Mouse (Mus musculus) embryo, embryonic 9.5 days (tissue): ENCODE measurements around the gene Acrbp.
"Not testable (repeated sequence)": the region's sequence is repeated elsewhere in the genome, so short reads cannot be mapped to it uniquely, and the experiment has no call there.

ENCODE experiments used
- DNase-seq: peaks from one replicate; pipeline ENCODE4 v3.0.0-alpha.2; 2017; ENCODE audit errors: extremely low spot score

Gene Acrbp

DNA sequence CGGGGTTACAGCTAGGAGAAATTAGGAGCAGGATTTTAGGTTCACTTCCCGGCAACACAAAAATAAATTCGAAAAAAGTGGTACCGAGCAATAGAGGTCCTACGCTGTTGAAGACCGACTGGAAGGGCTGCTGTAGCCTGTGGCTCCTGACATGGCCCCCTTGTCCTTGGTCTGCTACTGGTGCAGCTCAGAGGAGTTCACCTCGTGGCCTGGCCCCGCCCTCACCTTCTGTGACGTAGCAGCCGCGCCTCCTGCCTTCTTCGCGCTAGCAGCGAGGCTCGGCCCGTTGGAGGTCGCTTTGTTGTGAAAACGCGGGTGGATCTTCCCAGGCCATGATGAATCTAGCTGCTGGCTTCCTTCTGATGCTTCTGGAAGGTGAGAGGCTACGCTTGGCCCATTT lies at the start of gene Acrbp:
Gene Acrbp (plus strand): TSS at position 12 of the 400 bp plus-strand sequence.
- DNase-seq = peak; percentile 31

DNA sequence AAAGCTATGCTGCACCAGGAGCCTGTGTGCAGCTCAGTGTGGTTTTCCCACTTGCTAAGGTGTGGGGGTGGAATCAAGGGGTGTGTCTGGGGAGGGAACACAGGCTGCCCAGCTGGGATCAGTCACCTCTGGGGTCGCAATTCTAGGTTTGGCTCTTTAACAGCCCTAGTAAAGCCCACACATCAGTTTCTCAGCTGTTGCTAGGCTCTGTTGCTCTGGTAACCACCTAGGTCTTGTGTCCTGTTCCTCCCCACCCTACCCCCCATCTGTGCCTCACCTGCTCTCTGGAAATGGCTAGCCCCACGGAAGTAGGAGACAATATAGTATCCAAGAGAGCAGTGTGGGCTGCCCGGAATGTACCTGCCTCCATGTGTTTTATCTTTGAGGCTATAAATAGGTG lies 45.8 kb upstream of the Acrbp start:
- DNase-seq = no peak

DNA sequence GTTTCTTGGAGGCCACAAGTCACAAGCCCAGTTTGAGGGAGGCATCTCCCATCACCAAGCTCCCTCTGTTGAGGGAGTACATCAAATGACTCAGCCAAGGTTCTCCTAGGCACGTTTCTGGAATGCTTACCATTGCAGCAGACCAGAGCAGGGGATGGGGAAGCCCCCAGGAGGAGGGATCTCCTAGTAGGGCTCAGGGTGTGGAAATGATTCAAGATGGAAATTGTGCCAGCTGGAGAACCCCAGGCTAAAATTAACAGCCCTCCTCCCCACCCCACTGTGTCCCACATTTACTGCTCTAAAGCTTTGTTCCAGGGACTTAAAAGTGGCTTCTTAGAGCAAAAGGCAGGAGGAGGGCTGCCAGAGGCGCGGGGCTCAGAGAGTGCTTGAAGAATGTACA lies 44.4 kb upstream of the Acrbp start:
- DNase-seq = no peak

DNA sequence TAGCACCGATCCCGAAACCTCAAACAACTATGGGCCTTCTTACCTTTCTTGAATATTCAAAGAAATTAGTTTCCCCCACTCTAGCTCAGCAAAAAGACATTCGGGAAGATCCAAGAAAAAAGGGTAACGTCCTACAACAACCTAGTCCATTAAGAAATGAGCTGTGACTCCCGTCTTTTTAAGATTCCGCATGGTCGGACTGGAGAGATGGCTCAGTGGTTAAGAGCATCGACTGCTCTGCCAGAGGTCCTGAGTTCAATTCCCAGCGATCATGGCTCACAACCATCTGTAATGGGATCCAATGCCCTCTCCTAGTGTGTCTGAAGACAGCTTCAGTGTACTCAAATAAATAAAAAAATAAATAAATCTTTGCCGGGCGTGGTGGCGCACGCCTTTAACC lies 41.4 kb upstream of the Acrbp start:
- DNase-seq = no peak

DNA sequence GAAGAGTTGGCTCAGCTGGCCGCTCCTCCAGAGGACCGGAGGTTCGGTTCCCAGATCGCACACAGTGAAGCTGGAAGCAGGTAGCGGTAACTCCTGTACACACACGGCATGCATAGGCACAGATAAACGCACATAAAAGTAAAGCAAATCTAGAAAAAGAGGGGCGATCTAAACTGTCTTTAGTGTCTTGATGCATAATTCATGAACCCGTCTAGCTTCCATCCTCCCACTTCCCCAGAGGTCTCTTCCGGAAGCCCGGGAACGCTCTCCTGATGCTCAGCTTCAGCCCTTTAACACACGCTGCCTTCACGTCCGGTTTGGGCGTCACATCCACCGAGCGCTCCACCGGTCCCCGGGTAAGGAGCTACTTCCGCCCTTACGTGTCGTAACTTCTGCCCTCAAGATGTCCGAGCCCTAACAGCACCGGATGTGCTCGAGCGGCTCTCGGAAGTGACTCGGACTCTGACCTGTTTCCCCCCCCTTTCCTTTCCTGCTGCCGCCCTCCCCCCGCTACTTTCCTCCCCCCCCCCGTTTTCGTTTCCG lies 40.8 kb upstream of the Acrbp start:
- DNase-seq = peak; percentile 97

DNA sequence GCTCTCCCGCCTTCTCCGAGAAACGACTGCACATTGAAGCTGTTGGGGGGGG lies 40.5 kb upstream of the Acrbp start, which contains the start of gene Zfp384:
Gene Zfp384 (plus strand): TSS at position 17 of the 52 bp plus-strand sequence.
- no peak for DNase-seq

DNA sequence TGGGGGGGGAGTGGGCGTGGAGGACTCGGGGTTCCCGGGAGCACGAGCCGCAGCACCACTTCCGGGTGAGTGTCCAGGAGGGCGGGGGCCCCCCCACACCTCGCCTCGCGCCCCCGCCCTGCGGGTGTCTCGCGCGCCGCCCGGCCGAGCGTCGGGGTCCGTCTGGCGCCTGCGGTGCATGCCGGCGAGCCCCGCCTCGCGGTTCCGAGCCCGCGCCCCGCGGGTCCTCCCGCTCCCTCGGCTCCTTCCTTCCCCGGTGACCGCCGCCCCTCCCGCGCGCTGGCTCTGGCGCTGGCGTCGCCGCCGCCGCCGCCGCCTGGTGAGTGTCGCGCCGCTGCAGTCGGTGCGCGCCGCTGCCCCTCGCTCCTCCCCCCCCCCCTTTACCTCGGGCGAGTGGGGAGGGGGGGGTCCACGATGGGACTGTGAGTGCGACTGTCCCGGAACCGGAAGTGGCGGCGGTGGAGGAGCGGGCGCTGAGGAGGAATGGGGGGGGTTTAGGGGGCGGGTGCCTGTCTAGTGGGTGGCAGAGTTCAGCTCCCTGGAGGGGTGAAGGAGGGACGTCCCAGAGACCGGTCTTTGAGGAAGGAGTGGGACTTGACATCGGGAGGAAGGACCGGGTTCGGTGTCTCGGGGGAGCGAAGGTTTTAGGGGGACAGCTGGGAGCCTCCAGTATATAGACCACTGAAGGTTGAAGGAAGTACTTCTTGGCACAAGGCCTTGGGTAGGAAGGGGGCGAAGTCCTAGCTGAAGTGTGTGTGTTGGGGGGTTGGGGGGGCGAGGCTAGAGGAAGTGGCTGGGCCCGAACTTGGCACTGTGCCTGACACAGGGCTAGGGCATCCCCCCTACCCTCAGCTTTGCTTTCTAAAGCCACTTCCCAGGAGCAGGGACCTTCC lies 40.1 kb upstream of the Acrbp start:
- peak; percentile 85 for DNase-seq

DNA sequence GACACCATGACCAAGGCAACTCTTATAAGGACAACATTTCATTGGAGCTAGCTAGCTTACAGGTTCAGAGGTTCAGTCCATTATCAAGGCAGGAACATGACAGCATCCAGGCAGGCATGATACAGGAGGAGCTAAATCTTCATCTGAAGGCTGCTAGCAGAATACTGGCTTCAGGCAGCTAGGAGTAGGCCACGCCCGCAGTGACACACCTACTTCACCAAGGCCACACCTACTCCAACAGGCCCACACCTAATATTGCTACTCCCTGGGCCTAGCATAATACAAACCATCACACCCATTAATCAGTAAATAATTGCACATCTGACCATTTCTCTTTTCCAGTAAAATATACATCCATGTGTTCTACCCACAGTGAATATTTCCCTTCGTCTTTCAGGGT lies 31.8 kb upstream of the Acrbp start:
- no peak for DNase-seq

DNA sequence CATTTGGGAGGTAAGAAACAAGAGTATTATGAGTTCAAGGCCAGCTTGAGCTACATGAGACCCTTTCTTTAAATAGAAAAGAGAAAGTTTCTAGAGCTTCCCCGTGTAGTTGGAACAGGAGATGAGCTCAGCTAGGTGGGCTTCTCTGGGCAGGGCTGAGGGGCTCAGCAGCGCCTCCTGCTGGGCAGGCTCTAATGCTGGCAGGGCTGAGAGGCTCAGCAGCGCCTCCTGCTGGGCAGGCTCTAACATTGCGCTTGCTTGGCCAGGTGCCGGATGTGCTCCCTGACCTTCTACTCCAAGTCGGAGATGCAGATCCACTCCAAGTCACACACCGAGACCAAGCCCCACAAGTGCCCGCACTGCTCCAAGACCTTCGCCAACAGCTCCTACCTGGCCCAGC lies 19.0 kb upstream of the Acrbp start:
- peak; percentile 77 for DNase-seq

DNA sequence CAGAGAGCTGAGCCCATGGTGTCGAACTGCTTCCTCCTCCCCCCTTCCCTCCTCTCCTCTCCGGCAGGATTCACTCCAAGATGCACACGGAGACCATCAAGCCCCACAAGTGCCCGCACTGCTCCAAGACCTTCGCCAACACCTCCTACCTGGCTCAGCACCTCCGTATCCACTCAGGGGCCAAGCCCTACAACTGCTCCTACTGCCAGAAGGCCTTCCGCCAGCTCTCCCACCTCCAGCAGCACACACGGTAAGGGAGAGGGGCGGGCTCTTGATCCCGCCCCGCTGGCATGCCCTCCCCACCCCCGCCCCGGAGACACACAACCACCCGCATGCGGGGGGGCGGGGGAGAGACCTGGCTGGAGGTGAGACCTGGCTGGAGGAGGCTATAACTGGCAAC lies 17.9 kb upstream of the Acrbp start:
- no peak for DNase-seq

DNA sequence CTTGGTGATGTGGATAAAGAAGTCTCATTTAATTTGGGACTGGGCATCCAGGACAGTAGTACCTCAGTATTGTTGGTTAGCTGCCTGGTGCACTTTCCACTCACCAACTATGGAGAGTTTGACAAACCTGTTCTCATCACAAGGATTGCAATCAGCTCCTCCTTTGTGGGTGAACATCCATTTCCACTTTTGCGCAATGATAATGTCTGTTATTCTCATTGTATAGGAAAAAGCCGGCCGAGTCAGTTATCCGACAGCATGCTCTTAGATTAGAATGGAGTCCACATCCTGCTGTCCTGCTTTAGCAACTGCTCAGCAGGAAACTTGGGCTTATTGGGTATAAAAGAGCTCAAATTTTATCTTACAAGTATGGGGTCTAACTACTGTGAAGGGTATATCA lies 10.8 kb upstream of the Acrbp start:
- DNase-seq = peak; percentile 14

DNA sequence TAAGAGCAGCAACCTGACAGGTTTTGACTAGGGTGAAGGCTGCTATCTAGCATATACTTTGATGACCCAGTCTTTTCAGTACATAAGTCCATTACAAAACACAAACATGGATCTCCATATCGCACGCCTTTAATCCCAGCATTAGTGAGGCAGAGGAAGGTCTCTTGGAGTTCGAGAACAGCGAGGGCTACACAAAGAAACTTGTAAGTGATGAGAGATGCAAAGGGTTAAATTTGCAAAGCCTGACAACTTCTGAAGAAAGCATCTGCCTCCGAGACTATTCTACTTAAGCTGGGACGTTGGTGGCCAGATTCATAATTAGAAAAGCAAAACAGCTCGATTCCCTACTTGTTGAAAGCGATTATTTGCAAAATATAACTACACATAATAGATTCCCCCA lies 10.4 kb upstream of the Acrbp start:
- DNase-seq = no peak

DNA sequence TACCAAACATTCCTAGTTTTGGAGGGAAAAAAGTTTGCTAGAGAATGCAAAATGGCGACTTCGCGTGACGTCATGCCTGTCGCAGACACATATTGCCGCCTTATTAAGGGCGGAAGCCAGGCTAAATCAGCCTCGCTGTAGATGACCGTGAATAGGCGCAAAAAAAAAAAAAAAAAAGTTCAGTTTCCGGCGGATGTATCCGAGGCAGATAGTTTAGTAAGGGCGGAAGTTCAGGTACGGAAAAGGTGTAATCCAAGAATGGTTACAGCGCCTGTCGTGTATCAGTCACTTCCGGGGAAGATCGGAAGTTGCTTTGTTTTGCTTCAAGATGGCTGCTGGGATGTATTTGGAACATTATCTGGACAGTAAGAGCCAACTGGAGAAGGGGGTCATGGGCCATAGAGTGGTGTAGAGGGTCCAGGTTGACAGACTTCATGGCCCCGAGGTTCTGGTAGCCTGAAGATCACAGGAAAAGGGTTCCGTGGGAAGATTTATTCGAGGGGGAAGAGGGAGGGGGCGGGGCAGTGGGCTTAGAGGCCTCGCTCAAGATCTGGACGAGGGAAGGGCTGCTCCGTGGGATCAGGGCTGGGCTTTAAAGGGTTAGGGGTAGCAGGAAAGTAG lies 9.8 kb upstream of the Acrbp start, which contains the start of gene Ing4:
Gene Ing4 (plus strand): TSS at position 228 of the 621 bp plus-strand sequence.
- peak; percentile 86 for DNase-seq

DNA sequence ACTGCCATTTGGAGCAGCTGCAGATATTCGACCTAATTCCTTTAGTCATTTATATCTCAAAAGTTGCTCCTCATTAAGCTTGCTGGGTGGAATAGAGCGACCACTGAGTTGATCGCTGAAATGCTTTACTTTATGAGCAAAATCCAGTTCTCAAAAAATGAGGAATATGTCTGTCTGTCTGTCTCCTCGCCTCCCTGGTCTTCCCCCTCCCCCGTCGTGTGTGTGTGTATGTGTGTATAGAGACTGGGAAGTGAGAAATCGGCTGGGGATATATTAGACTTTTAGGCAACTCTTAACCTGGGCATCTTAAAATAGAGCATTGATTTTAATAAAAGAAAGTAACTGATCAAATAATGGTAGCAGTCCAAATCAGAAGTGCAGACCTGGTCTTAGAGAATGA lies 9.3 kb upstream of the Acrbp start:
- no peak for DNase-seq

DNA sequence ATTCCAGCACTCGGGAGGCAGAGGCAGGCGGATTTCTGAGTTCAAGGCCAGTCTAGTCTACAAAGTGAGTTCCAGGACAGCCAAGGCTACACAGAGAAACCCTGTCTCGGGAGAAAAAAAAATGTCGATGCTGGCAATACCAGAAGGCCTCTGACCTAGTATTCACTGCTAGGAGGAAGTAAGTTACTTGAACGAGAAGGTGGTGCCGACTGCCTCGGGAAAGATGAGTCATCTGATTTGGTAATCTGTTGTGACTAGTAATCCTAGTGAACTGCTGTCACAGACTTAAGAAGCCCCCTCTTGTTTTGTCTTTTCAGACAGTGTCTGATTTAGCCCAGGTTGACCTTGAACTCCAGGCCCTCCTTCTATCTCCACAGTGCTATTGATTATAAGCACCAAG lies 8.4 kb upstream of the Acrbp start:
- DNase-seq = no peak

DNA sequence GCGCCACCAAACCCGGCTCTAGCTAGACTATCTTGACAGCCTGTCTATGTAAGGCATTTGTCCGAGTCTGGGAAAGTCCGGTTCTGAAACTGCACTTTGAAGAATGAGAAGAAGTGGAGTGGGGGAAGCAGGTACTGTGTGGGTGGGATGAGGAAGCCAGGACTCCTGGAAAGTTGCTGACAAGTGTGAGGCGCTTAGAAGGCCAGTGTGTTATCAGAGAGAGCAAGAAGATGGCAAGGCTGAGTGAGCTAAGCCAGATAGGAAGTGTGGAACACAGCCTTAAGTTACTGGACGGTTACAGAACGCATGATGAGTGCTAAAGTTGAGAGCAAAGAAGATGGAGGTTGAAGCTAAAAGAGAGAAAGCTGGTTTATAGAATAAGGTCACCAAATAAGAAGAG lies 7.4 kb upstream of the Acrbp start:
- DNase-seq = no peak

DNA sequence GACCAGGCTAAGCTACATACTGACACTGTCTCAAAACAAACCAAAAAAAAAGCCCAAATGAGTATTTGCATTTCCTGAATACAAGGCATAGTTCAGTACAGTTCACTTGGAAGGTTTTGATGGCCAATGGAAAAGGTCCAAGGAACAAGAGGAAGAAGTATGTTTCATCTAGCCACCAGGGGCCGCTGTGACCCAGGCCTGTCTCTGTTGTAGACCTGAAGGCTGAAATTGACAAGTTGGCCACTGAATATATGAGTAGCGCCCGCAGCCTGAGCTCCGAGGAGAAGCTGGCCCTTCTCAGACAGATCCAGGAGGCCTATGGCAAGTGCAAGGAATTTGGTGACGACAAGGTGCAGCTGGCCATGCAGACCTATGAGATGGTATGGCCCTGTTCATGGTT lies 2.8 kb upstream of the Acrbp start:
- DNase-seq = peak; percentile 63

DNA sequence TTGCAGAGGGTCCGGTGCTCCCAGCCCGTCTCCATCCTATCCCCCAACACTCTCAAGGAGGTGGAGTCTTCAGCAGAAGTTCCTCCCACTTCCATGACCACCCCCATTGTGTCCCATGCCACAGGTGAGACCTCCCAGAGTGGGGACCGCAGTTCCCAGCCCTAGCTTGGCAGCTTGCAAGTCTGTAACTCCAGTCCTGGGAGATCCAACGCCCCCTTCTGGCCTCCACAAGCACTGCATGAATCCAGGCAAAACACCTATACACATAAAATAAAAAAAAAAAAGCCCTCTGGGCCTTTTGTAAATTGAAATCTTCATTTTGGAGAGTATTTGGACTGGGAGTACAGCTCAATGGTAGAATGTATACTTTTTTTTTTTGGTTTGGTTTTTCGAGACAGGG lies 1.7 kb downstream of the Acrbp start:
- no peak for DNase-seq

DNA sequence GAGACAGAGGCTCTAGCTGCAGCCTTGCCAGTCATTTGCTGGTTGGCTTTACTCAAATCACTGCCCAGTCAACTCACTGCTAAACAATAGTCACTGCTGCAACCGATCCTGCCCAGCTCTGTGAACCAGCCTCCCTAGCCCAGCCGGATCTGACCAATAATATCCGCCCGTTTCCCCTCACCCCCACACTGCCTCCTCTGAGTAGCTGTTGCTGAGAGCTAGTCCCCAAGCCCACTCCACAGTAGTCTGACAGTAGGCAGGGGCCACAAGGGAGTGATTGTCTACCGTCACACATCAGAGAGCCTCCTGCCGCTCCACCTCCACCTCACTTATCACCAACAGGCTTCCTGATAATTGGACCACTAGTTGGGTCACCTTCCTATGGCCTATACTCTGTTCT lies 12.0 kb downstream of the Acrbp start:
- no peak for DNase-seq

DNA sequence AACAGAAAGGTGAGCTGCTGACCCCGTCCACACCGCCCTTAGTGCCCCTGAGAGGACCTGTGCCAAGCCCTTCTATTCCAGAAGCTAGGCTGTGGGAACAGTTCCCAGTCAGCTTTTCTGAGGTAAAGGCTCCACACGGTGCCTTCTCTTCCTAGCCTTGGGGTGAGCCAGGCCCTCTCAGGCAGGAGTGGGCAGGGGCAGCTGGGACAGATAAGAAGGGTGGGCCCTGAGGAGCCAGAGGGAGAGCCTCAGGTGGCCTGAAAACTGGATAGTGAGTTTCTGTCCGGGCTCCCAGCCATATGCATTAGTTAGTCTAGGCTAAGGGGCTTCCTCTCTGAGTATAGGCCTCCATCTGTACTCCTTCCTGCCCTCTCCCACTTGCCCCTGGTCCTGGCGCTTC lies 13.0 kb downstream of the Acrbp start:
- DNase-seq = no peak

DNA sequence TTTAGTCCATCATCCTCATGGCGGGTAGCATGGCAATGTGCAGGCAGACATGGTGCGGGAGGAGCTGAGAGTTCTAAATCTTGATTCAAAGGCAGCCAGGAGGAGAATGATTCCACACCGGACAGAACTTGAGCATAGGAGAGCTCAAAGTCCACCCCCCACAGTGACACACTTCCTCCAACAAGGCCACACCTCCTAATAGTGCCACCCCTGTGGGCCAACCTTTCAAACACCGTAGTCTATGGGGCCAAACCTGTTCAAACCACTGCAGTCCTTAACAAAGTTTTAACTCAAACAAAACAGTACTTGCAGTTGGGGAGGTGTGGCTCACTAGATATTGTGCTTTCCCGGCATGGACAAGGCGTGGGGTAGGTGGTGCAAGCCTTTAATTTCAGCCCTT lies 14.4 kb downstream of the Acrbp start:
- DNase-seq = no peak

DNA sequence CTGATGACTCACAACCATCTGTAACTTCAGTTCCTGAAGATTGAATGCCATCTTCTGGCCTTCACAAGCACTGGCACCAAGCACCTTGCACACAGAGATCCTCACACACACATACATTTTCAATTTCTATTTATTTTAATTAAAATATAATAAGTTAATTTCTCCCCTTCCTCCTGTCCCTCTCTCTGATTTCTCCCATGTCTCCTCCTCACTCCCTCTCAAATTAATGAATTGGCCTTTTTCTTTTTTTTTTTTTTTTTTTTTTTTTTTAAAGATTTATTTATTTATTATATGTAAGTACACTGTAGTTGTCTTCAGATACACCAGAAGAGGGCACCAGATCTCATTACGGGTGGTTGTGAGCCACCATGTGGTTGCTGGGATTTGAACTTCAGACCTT lies 15.7 kb downstream of the Acrbp start:
- not testable (repeated sequence) for DNase-seq

DNA sequence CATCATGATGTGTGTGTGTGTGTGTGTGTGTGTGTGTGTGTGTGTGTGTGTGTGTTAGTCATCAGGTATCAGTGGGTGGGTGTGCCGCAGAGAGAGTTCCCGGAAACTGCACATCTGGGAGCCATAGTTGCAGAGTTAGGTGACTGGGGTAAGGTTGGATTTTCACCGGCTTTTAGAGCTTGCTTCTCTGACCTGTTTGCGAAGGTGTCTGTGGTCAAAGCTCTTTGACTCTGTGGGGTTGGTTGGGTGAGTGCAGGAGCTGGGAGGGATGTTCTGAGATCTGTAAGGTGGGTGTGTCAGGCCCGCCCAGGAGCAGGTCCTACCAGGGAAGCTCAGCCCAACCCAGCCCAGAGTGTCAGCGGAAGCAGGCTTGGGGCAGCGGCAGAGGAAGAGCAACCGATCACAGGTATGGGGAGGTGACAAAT lies 18.1 kb downstream of the Acrbp start, which contains the start of gene Lpar5:
Gene Lpar5 (plus strand): TSS at position 350 of the 425 bp plus-strand sequence.
- DNase-seq = no peak
